Mouse (Mus musculus) 3134 (cell line): ENCODE results near the gene Hist1h4f.

Experiments
- DNase-seq: peaks from one replicate; pipeline ENCODE4 v3.0.0-alpha.2; 2011; ENCODE audit warnings: low spot score; ENCODE audit not compliant: insufficient read length; ENCODE audit errors: extremely low read depth

Hist1h4f gene

GRCm38 (mm10) chr13:23516822-23517602 lies 34.4 kb downstream of the Hist1h4f start:
- peak; percentile 73 for DNase-seq

GRCm38 (mm10) chr13:23515826-23516620 lies 35.4 kb downstream of the Hist1h4f start:
- DNase-seq, result no peak

DNA sequence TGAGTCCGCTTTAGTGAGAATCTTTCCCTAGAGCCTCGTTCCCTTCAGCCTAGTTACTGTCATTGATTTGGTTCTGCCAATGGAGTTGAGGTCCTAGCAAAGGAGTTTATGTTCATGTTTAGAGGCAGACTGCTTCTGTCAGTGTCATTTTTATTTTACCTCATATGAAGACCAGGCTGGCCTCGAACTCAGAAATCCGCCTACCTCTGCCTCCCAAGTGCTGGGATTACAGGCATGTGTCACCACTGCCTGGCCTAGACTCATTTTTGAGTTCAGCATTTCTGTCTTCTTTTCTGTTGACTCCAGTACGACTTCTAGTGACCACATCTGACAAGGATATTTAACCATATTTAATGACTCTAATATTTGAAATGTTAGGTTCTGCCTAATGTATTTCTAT lies 36.2 kb downstream of the Hist1h4f start:
- DNase-seq, result peak; percentile 50

DNA sequence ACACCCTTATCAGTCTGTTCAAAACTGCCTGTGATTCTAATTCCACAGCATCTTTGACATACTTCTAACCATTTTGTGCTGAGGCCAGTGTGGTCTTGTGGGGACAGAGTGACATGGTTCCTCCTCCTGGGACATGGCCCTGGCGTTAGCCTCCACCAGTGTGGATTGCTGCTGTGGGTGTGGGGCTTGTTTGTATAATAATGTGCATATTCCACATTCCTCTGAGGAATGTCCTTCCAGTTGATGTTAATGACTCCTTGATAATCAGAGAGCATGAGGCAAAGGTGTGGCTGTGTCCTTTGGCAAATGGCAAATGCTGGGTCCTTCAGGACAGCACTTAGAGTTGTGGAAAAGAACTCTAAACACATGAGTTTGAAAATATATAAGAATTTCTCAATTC lies 37.9 kb downstream of the Hist1h4f start:
- DNase-seq, result no peak

GRCm38 (mm10) chr13:23510127-23510526 lies 41.3 kb downstream of the Hist1h4f start:
- DNase-seq, result no peak

- no peak for DNase-seq
Observed at GRCm38 (mm10) chr13:23506819-23507515, 44.5 kb downstream of the Hist1h4f start.

GRCm38 (mm10) chr13:23506351-23506750 lies 45.1 kb downstream of the Hist1h4f start:
- DNase-seq, result peak; percentile 69

GRCm38 (mm10) chr13:23505662-23506345 lies 45.6 kb downstream of the Hist1h4f start:
- DNase-seq, result peak; percentile 56

DNA sequence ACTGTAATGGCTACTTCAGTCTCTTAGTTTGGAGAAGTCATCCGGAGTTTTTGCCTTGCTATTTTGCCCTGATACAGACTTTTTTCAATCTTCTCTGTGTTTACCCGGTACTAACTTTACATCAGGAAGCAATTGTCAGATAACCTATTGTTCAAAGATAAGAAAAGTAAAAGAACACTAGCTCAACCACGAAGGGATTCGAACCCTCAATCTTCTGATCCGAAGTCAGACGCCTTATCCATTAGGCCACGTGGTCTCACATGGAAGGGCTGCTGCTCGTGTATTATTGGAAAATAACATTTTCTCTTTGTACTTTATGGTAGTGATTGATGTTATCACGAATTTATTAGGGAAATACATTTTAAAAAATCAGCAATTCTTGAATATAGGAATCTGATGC lies 47.7 kb downstream of the Hist1h4f start:
- peak; percentile 51 for DNase-seq

DNA sequence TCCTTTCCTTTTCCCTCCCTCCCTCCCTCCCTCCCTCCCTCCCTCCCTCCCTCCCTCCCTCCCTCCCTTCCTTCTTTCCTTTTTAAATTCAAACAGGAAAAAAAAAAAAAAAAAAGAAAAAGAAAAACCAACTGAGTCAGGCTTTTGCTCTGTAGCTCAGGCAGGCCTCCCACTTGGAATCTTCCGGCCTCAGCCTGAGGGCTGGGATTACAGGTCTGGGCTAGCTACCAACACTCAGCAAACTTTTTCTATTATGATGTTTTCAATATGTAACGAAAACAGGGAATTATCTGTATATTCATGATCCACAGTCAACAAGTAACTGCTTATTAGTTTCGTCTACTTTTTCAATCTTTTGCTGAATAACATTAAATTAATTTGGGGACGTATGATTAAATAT lies 48.5 kb downstream of the Hist1h4f start:
- DNase-seq, result no peak

DNA sequence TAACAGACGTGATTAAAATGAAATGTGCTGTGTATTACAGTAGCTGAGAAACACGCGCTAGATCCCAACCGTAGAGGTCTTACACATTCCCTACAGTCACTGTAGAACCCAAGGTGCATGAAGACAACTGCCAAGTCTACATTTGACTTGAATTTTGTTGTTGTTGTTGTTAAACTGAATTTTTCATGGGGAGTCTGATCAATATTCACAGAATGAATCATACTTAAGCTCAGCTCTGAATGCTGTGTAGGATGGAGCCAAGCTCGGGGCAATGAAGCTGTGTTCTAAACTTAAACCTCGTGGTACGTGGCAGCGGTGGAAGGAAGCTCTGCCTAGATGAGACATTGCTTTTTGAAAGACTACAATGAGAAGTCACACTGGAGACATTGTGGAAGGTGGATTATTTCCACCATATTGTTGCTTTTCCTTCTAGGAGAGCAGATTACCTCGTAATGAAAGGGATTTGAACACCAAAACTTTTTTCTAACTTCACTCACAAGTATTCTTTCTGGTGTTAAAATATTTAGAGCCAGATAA lies 49.3 kb downstream of the Hist1h4f start:
- DNase-seq, result no peak

- no peak for DNase-seq
Observed at GRCm38 (mm10) chr13:23501511-23501910, 49.9 kb downstream of the Hist1h4f start.
